Mouse (Mus musculus) stomach, postnatal 0 days (tissue): ENCODE measurements around the gene Egfr. TPM values are rescaled to one million over a fixed set of nuclear protein-coding genes. Genes with fewer than 3 reads are reported as not detected.

ENCODE experiments used
- ATAC-seq: fragments of 200-750 bp; cut with Nextera tagmentation; 2 replicates; pipeline ENCODE4 v1.8.0; 2017; ENCODE audit not compliant: low FRiP score, low TSS enrichment
- DNase-seq: peaks from one replicate; pipeline ENCODE4 v3.0.0-alpha.2; 2016; ENCODE audit warnings: low spot score
- H3K27ac ChIP-seq: fragments of 300-500 bp; sonication (generic); replicated peaks from 2 replicates; pipeline ENCODE4 v1.5.1; 2014; ENCODE audit warnings: mild to moderate bottlenecking, control low read depth
- H3K27me3 ChIP-seq: fragments of 300-500 bp; sonication (generic); 2 replicates; pipeline ENCODE4 v1.6.1; 2014; ENCODE audit warnings: low read length; ENCODE audit not compliant: control insufficient read depth, insufficient read depth
- H3K36me3 ChIP-seq: fragments of 300-500 bp; sonication (generic); 2 replicates; pipeline ENCODE4 v1.6.1; 2014; ENCODE audit warnings: low read length, mixed read lengths; ENCODE audit not compliant: control insufficient read depth, insufficient read depth
- H3K4me1 ChIP-seq: fragments of 300-500 bp; sonication (generic); replicated peaks from 2 replicates; pipeline ENCODE4 v1.6.1; 2014; ENCODE audit warnings: antibody characterized with exemption; ENCODE audit not compliant: control insufficient read depth, insufficient read depth
- H3K4me2 ChIP-seq: fragments of 300-500 bp; sonication (generic); replicated peaks from 2 replicates; pipeline ENCODE4 v1.6.1; 2014; ENCODE audit warnings: low read depth, mild to moderate bottlenecking, control low read depth, moderate library complexity
- H3K4me3 ChIP-seq: fragments of 300-500 bp; sonication (generic); 2 replicates; pipeline ENCODE4 v1.5.1; 2014; ENCODE audit warnings: low read depth, low read length, control low read depth
- H3K9ac ChIP-seq: fragments of 300-500 bp; sonication (generic); 2 replicates; pipeline ENCODE4 v1.6.1; 2014; ENCODE audit warnings: mild to moderate bottlenecking, low read length, control low read depth, mixed read lengths
- H3K9me3 ChIP-seq: fragments of 300-500 bp; sonication (generic); 2 replicates; pipeline ENCODE4 v1.6.1; 2016; ENCODE audit warnings: low read length; ENCODE audit not compliant: control insufficient read depth
- CTCF ChIP-seq: IDR thresholded peaks from 2 replicates; pipeline ENCODE4 v1.5.1; 2016; ENCODE audit warnings: antibody characterized with exemption, low read depth, mild to moderate bottlenecking, moderate library complexity
- EP300 ChIP-seq: optimal IDR thresholded peaks from 2 replicates; pipeline ENCODE3; 2016; ENCODE audit warnings: antibody characterized with exemption
- WGBS: fragments of 180-500 bp; shearing (Covaris S2); extraction: QIAGEN DNeasy Blood & Tissue Kit; methylation state at CpG from one replicate; pipeline ENCODE4 v1.1.7; 2014; 5-methylcytosine and 5-hydroxymethylcytosine counted together
- polyA plus RNA-seq: library from polyadenylated mRNA; unstranded; fragments of >200 nt; fragmentation: Nextera tagmentation; extraction: Ambion mirVana; gene quantifications from 2 replicates; pipeline ENCODE4 v1.2.1, GENCODE M21; 2015

Egfr gene
- polyA plus RNA-seq, 1 experiment from 2014 or later: 13.5 TPM

DNA sequence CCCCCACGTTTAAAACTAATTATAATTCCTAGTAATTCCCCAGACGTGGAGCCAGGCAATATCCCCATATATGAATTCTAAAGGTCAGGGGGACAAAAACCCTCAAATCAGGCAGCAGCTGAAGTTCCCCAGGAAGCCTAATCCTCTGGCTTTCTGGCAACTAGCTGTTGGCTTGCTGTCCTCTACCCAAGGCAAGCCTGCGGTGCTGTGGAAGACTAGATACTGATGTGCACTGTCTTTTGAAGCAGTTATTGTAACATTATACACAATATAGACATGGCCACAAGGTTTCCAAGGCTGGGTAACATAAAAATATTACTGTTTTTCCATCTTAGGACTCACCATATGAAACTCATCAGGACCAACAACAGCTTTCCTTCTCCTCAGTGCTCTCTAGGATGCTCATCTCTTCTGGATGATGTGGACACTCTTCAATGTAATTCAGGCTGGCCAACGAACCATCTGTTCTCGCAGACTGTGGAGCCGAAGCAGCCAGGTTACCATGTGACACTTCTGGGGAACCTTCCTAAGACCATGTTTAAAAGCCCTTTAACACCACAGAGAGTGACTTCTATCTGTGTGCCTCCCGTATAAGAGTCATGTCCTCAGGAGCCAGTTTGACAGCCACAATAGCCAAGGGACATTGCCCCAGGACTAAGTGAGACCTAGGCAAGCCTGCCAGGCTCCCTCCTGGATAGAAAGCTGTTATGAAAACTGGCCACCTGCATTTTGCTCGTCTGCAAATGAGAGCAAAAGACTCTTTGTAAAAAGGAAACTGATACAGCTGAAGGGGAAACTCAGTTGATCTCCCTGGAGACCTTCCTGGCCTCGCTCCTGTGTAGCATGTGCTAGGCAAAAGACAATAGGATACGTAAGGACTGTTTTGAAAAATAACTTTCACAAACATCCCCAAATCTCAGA, 11.1 kb upstream of the Egfr start:
- Histone ChIP-seq H3K36me3 (no peaks in the 10 kb centered on the region), H3K27me3 (no peaks in the 10 kb centered on the region), H3K9ac (no peak overlapping the region), H3K27ac (no peak overlapping the region), H3K4me2 (no peak overlapping the region), H3K4me3 (no peak overlapping the region), H3K9me3 (no peaks in the 10 kb centered on the region), H3K4me1 (no peaks in the 10 kb centered on the region)
- DNase-seq (no peak), ATAC-seq (no peak)
- 73% methylated on average over 10 of the region's 10 CpGs for WGBS
- TF ChIP-seq EP300: no peak
- no peak for TF ChIP-seq CTCF

DNA sequence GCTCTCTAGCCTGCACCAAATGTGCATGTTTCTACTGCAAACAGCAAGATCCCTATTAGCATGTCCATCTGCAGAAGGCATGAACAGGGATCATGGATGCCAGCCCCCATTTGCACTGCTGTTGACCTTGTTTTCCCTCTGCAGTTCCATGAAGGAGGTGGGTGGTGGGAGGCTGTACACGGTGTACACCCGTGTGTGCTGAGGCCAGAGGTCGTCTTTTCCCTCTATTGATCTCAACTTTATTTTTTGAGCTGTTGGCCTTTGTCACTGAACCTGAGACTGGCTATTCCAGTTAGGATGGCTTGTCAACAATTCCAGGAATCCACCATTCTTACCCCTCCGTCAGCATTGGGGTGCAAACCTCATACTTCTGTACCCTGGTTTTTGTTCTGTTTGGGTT, 9.8 kb upstream of the Egfr start:
- H3K27ac ChIP-seq: no peak overlapping the region
- 60% methylated on average over 4 of the region's 4 CpGs for WGBS
- no peak overlapping the region for H3K4me2 ChIP-seq
- TF ChIP-seq CTCF (no peak), EP300 (no peak)
- H3K9me3 ChIP-seq: no peaks in the 10 kb centered on the region
- DNase-seq: no peak
- no peaks in the 10 kb centered on the region for H3K36me3 ChIP-seq
- ATAC-seq: no peak
- no peaks in the 10 kb centered on the region for H3K27me3 ChIP-seq
- no peak overlapping the region for H3K4me3 ChIP-seq
- no peak overlapping the region for H3K9ac ChIP-seq
- H3K4me1 ChIP-seq: no peaks in the 10 kb centered on the region

DNA sequence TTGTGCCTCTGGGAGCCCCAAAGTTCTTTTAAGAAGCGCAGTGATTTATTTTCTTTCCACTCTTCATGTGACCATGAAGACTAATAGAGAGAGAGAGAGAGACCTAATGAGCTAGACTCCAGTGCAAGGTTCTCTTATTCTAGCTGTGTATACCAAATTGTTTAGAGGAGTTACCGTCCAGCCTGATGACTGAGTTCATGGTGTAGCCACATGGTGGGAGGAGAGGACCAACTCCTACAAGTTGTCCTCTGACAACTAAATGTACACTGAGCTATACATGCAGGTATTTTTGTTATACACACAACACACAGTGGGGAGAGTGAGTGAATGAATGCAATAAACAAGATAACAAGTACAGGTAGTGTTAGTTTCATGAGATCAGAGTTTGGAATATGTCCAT, 9.2 kb upstream of the Egfr start:
- H3K4me1 ChIP-seq: no peaks in the 10 kb centered on the region
- no peak overlapping the region for H3K4me3 ChIP-seq
- WGBS: 88% methylated on average over 2 of the region's 2 CpGs
- no peaks in the 10 kb centered on the region for H3K36me3 ChIP-seq
- DNase-seq (no peak), ATAC-seq (no peak)
- no peaks in the 10 kb centered on the region for H3K9me3 ChIP-seq
- no peak overlapping the region for H3K27ac ChIP-seq
- H3K4me2 ChIP-seq: no peak overlapping the region
- H3K9ac ChIP-seq: no peak overlapping the region
- no peaks in the 10 kb centered on the region for H3K27me3 ChIP-seq
- TF ChIP-seq CTCF: peak; percentile 42
- no peak for TF ChIP-seq EP300

DNA sequence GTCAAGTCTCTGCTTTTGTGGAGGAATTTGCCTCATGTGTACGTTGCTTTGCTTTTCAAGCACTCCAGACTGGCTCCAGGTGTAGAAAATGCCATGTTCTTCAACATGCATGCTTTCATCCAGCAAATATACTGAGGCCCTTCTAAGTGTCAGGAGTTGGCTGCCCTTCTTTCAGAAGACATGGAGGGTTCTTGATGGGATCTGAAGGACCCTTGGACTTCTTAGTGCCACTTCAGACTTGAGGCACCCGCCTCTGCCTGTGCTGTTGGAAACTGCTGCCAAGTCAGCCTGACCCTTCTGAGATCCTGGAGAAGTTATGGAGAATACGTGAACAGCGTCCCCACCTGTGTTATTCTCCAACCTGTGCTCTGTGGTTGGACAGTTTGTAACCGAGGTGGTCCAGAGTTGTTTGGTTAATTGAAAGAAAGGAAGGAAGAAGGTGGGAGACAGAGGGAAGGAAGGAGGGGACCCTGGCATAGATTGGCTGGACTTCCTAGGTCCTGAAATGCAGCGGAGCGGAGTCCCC, 483 bp upstream of the Egfr start:
- peak overlapping the region; percentile 85 for H3K4me2 ChIP-seq
- no peaks in the 10 kb centered on the region for H3K9me3 ChIP-seq
- no peaks in the 10 kb centered on the region for H3K36me3 ChIP-seq
- H3K27me3 ChIP-seq: no peaks in the 10 kb centered on the region
- DNase-seq (no peak), ATAC-seq (no peak)
- H3K4me1 ChIP-seq: peaks cover 4% of the 10 kb centered on the region; the same call in 1 of the 2 replicates
- H3K9ac ChIP-seq: peak overlapping the region; percentile 84
- WGBS: 39% methylated on average over 7 of the region's 7 CpGs
- H3K4me3 ChIP-seq: peak overlapping the region; percentile 81
- TF ChIP-seq CTCF: no peak
- no peak for TF ChIP-seq EP300
- peak overlapping the region; percentile 84; the same call in 1 of the 2 replicates for H3K27ac ChIP-seq

DNA sequence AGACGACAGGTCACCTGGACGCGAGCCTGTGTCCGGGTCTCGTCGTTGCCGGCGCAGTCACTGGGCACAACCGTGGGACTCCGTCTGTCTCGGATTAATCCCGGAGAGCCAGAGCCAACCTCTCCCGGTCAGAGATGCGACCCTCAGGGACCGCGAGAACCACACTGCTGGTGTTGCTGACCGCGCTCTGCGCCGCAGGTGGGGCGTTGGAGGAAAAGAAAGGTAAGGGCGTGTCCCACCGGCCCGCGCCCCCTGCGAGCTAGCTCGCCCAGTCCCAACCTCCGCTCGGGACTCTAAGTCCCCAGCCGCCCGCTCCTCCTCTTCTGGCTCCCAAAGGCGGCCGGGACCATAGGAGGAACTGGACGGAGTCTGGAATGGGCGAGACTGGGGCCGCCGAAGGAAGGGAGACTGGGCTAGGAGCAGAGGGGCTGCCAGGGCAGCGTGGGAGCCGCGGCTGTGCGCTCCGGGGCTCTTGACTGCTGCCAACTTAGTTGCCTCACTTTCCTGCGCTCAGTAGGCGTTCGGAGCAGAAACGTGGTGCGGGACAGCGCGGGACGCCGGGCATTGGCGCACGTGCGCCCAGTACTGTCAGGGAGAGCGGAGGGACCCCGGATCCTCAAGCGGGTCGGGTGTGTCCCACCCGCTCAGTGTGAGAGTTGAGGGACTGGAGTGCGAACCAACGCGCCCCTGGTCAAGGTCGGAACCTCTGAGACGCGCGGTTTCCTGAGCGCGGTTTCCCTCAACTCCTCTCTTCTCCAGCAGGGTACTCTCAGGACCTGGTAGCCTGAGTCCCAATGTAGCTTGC, 548 bp downstream of the Egfr start:
- H3K4me3 ChIP-seq: peak overlapping the region; percentile 81
- H3K27ac ChIP-seq: peak overlapping the region; percentile 84
- peak overlapping the region; percentile 85 for H3K4me2 ChIP-seq
- H3K9ac ChIP-seq: peak overlapping the region; percentile 84
- ATAC-seq (peak; percentile 73), DNase-seq (peak; percentile 65)
- H3K4me1 ChIP-seq: peaks cover 4% of the 10 kb centered on the region; the same call in 1 of the 2 replicates
- H3K27me3 ChIP-seq: no peaks in the 10 kb centered on the region
- no peaks in the 10 kb centered on the region for H3K36me3 ChIP-seq
- peak; percentile 49 for TF ChIP-seq CTCF
- no peak for TF ChIP-seq EP300
- H3K9me3 ChIP-seq: no peaks in the 10 kb centered on the region
- WGBS: under 1% methylated on average over 66 of the region's 68 CpGs
